Mouse (Mus musculus): ENCODE results near the gene Dgkz. TPM values are rescaled to one million over a fixed set of nuclear protein-coding genes. Genes with fewer than 3 reads are reported as not detected.

The Dgkz gene
- polyA plus RNA-seq (2015; fragmentation: Nextera tagmentation; extraction: Ambion mirVana): 34.8 and 45.9 TPM in 2 replicates

GRCm38 (mm10) chr2:91975581-91976541 is at the start of gene Dgkz:
TSS of gene Dgkz (minus strand) at chr2:91975864.
- whole genome bisulfite sequencing: 1% methylated on average over 79 of the region's 79 CpGs
- no peak within 1 kb of the TSS for H3K27ac ChIP-seq (replicated peaks)
- no peaks in the 10 kb centered on the region for H3K36me3 ChIP-seq
- peak; percentile 13; the same call in 1 of the 2 replicates for ATAC-seq (ENCODE audit: low FRiP score)
- peaks cover 45% of the 10 kb centered on the region for H3K4me1 ChIP-seq
- H3K9me3 ChIP-seq (replicated peaks): no peaks in the 10 kb centered on the region
- peak within 1 kb of the TSS; percentile 62 for H3K4me2 ChIP-seq
- H3K4me3 ChIP-seq (replicated peaks): peak within 1 kb of the TSS; percentile 40
- peak within 1 kb of the TSS; percentile 43 for H3K9ac ChIP-seq (replicated peaks)
- peaks cover 41% of the 10 kb centered on the region for H3K27me3 ChIP-seq (replicated peaks)

- H3K9me3 ChIP-seq (replicated peaks): no peaks in the 10 kb centered on the region
- ATAC-seq (ENCODE audit: low FRiP score): no peak
- H3K36me3 ChIP-seq: no peaks in the 10 kb centered on the region
- no peak overlapping the region for H3K9ac ChIP-seq (replicated peaks)
- H3K27me3 ChIP-seq (replicated peaks): peaks cover 19% of the 10 kb centered on the region
- H3K27ac ChIP-seq (replicated peaks): no peak overlapping the region
- WGBS: 92% methylated on average over 2 of the region's 2 CpGs
- H3K4me2 ChIP-seq: no peak overlapping the region
- peaks cover 15% of the 10 kb centered on the region; the same call in 1 of the 2 replicates for H3K4me1 ChIP-seq
- no peak overlapping the region for H3K4me3 ChIP-seq (replicated peaks)
Measured at GRCm38 (mm10) chr2:92025202-92025601, 49.5 kb upstream of the Dgkz start.

GRCm38 (mm10) chr2:92024274-92024672 is 48.6 kb upstream of the Dgkz start, which contains the start of gene Creb3l1:
TSS of gene Creb3l1 (minus strand) at chr2:92024502.
- H3K4me3 ChIP-seq (replicated peaks): peak within 1 kb of the TSS; percentile 53
- peak within 1 kb of the TSS; percentile 79 for H3K4me2 ChIP-seq
- no peak within 1 kb of the TSS for H3K27ac ChIP-seq (replicated peaks)
- WGBS: 0% methylated on average over 25 of the region's 27 CpGs
- H3K27me3 ChIP-seq (replicated peaks): peaks cover 19% of the 10 kb centered on the region
- peaks cover 15% of the 10 kb centered on the region; the same call in 1 of the 2 replicates for H3K4me1 ChIP-seq
- peak within 1 kb of the TSS; percentile 52 for H3K9ac ChIP-seq (replicated peaks)
- H3K9me3 ChIP-seq (replicated peaks): no peaks in the 10 kb centered on the region
- peak; percentile 67 for ATAC-seq (ENCODE audit: low FRiP score)
- H3K36me3 ChIP-seq: no peaks in the 10 kb centered on the region

- peak; percentile 54; the same call in 1 of the 2 replicates for ATAC-seq (ENCODE audit: low FRiP score)
- H3K9me3 ChIP-seq (replicated peaks): no peaks in the 10 kb centered on the region
- H3K27me3 ChIP-seq (replicated peaks): peaks cover 19% of the 10 kb centered on the region
- no peaks in the 10 kb centered on the region for H3K36me3 ChIP-seq
- 6% methylated on average over 45 of the region's 56 CpGs for WGBS
- H3K4me1 ChIP-seq: peaks cover 15% of the 10 kb centered on the region; the same call in 1 of the 2 replicates
- no peak overlapping the region for H3K27ac ChIP-seq (replicated peaks)
- H3K4me3 ChIP-seq (replicated peaks): peak overlapping the region; percentile 53
- peak overlapping the region; percentile 79 for H3K4me2 ChIP-seq
- H3K9ac ChIP-seq (replicated peaks): peak overlapping the region; percentile 52
Measured at GRCm38 (mm10) chr2:92023362-92024273, 48.0 kb upstream of the Dgkz start.

- Histone ChIP-seq H3K9me3 (replicated peaks) (no peaks in the 10 kb centered on the region), H3K9ac (replicated peaks) (no peak overlapping the region), H3K4me2 (no peak overlapping the region), H3K4me3 (replicated peaks) (no peak overlapping the region), H3K36me3 (no peaks in the 10 kb centered on the region), H3K27ac (replicated peaks) (no peak overlapping the region), H3K4me1 (peaks cover 25% of the 10 kb centered on the region; the same call in 1 of the 2 replicates), H3K27me3 (replicated peaks) (peaks cover 19% of the 10 kb centered on the region)
- WGBS: 72% methylated on average over 4 of the region's 4 CpGs
- ATAC-seq (ENCODE audit: low FRiP score): no peak
Measured at GRCm38 (mm10) chr2:92020676-92021265, 45.1 kb upstream of the Dgkz start.

- Histone ChIP-seq H3K4me2 (no peak overlapping the region), H3K4me1 (0 out of 2 replicates have a peak, but pooled peaks cover 10% of the 10 kb centered on the region), H3K27ac (replicated peaks) (no peak overlapping the region), H3K9me3 (replicated peaks) (no peaks in the 10 kb centered on the region), H3K36me3 (no peaks in the 10 kb centered on the region), H3K9ac (replicated peaks) (no peak overlapping the region), H3K4me3 (replicated peaks) (no peak overlapping the region), H3K27me3 (replicated peaks) (peaks cover 7% of the 10 kb centered on the region; the same call in 1 of the 2 replicates)
- ATAC-seq (ENCODE audit: low FRiP score): no peak
- 96% methylated on average over 1 of the region's 1 CpGs for WGBS
Measured at GRCm38 (mm10) chr2:92017440-92017839, 41.8 kb upstream of the Dgkz start.

- Histone ChIP-seq H3K27me3 (replicated peaks) (peaks cover 2% of the 10 kb centered on the region; the same call in 1 of the 2 replicates), H3K27ac (replicated peaks) (peak overlapping the region; percentile 66; the same call in 1 of the 2 replicates), H3K4me3 (replicated peaks) (no peak overlapping the region), H3K9ac (replicated peaks) (no peak overlapping the region), H3K4me2 (no peak overlapping the region), H3K36me3 (no peaks in the 10 kb centered on the region), H3K9me3 (replicated peaks) (no peaks in the 10 kb centered on the region), H3K4me1 (0 out of 2 replicates have a peak, but pooled peaks cover 10% of the 10 kb centered on the region)
- WGBS: 59% methylated on average over 3 of the region's 3 CpGs
- ATAC-seq (ENCODE audit: low FRiP score): no peak
Measured at GRCm38 (mm10) chr2:92016981-92017380, 41.3 kb upstream of the Dgkz start.

- Histone ChIP-seq H3K9me3 (replicated peaks) (no peaks in the 10 kb centered on the region), H3K4me2 (no peak overlapping the region), H3K9ac (replicated peaks) (no peak overlapping the region), H3K27ac (replicated peaks) (no peak overlapping the region), H3K27me3 (replicated peaks) (0 out of 2 replicates have a peak, but pooled peaks cover 7% of the 10 kb centered on the region), H3K4me3 (replicated peaks) (no peak overlapping the region), H3K36me3 (no peaks in the 10 kb centered on the region), H3K4me1 (0 out of 2 replicates have a peak, but pooled peaks cover 13% of the 10 kb centered on the region)
- ATAC-seq (ENCODE audit: low FRiP score): no peak
- WGBS: 88% methylated on average over 5 of the region's 5 CpGs
Measured at GRCm38 (mm10) chr2:92014891-92015290, 39.2 kb upstream of the Dgkz start.

- 85% methylated on average over 6 of the region's 6 CpGs for WGBS
Measured at GRCm38 (mm10) chr2:92014248-92014647, 38.6 kb upstream of the Dgkz start.

GRCm38 (mm10) chr2:92012768-92013445 is 37.2 kb upstream of the Dgkz start:
- 61% methylated on average over 8 of the region's 8 CpGs for whole genome bisulfite sequencing

More at GRCm38 (mm10) chr2:92014248-92014647, 38.6 kb upstream of the Dgkz start:
- ATAC-seq (ENCODE audit: low FRiP score): no peak
- Histone ChIP-seq H3K4me3 (replicated peaks) (no peak overlapping the region), H3K27ac (replicated peaks) (no peak overlapping the region), H3K4me1 (peaks cover 16% of the 10 kb centered on the region), H3K4me2 (no peak overlapping the region), H3K9ac (replicated peaks) (no peak overlapping the region), H3K27me3 (replicated peaks) (0 out of 2 replicates have a peak, but pooled peaks cover 7% of the 10 kb centered on the region), H3K36me3 (no peaks in the 10 kb centered on the region), H3K9me3 (replicated peaks) (no peaks in the 10 kb centered on the region)

More at GRCm38 (mm10) chr2:92012768-92013445, 37.2 kb upstream of the Dgkz start:
- Histone ChIP-seq H3K27me3 (replicated peaks) (0 out of 2 replicates have a peak, but pooled peaks cover 7% of the 10 kb centered on the region), H3K36me3 (no peaks in the 10 kb centered on the region), H3K9me3 (replicated peaks) (no peaks in the 10 kb centered on the region), H3K27ac (replicated peaks) (0 out of 2 replicates have a peak overlapping the region, but pooled peaks have one; percentile 15), H3K4me2 (no peak overlapping the region), H3K4me1 (peaks cover 22% of the 10 kb centered on the region), H3K4me3 (replicated peaks) (no peak overlapping the region), H3K9ac (replicated peaks) (no peak overlapping the region)
- ATAC-seq (ENCODE audit: low FRiP score): no peak

Data from neural tube, embryonic 15.5 days (tissue).